Mouse (Mus musculus) MEL (cell line): Measurements from ENCODE around the gene Camta1. TPM values are rescaled to one million over a fixed set of nuclear protein-coding genes. Genes with fewer than 3 reads are reported as not detected.

Experiments
- DNase-seq: peaks from one replicate; pipeline ENCODE4 v3.0.0; 2011; ENCODE audit warnings: low read depth, low spot score
- H3K27ac ChIP-seq: 2 replicates; pipeline ENCODE4 v1.5.1; 2012; ENCODE audit warnings: low read depth, mild to moderate bottlenecking, control low read depth, low read length, moderate library complexity; ENCODE audit not compliant: control insufficient read depth
- H3K27me3 ChIP-seq, 2 experiments: fragments of 150-350 bp in 1 of 2; sonication (generic) in 1 of 2; 2 replicates each; pipeline ENCODE4 v1.6.1; 2012; ENCODE audit warnings: low read length in 2 of 2, mild to moderate bottlenecking in 2 of 2, improper control_type of control experiment in 1 of 2, moderate library complexity in 1 of 2; ENCODE audit not compliant: insufficient read depth in 2 of 2, control insufficient read depth in 1 of 2
- H3K36me3 ChIP-seq, 2 experiments: 2 replicates each; pipeline ENCODE4 v1.6.1; 2012 to 2014; ENCODE audit warnings: low read length in 2 of 2, improper control_type of control experiment in 1 of 2, inconsistent platforms in 1 of 2, mild to moderate bottlenecking in 1 of 2; ENCODE audit not compliant: insufficient read depth in 2 of 2, control insufficient read depth in 1 of 2
- H3K4me1 ChIP-seq, 2 experiments: fragments of 150-350 bp in 1 of 2; sonication (generic) in 1 of 2; 2 replicates each; pipeline ENCODE4 v1.6.1; 2012; ENCODE audit warnings: low read length in 2 of 2, improper control_type of control experiment in 1 of 2, mild to moderate bottlenecking in 1 of 2; ENCODE audit not compliant: insufficient read depth in 2 of 2, control insufficient read depth in 1 of 2
- H3K4me3 ChIP-seq, 2 experiments: fragments of 150-350 bp in 1 of 2; sonication (generic) in 1 of 2; 2 replicates each; pipeline ENCODE4 v1.5.1; 2012; ENCODE audit warnings: low read depth in 2 of 2, low read length in 2 of 2, mild to moderate bottlenecking in 2 of 2, moderate library complexity in 2 of 2, control low read depth in 1 of 2, improper control_type of control experiment in 1 of 2; ENCODE audit not compliant: control insufficient read depth in 1 of 2, insufficient read depth in 1 of 2
- H3K79me2 ChIP-seq: 2 replicates; pipeline ENCODE4 v1.6.1; 2012; ENCODE audit warnings: mild to moderate bottlenecking, low read length, moderate library complexity; ENCODE audit not compliant: control insufficient read depth, poor library complexity, insufficient read depth
- H3K9ac ChIP-seq: 2 replicates; pipeline ENCODE4 v1.6.1; 2012; ENCODE audit warnings: low read depth, mild to moderate bottlenecking, control low read depth, low read length, moderate library complexity; ENCODE audit not compliant: control insufficient read depth, poor library complexity, severe bottlenecking
- H3K9me3 ChIP-seq: fragments of 150-350 bp; sonication (generic); replicated peaks from 2 replicates; pipeline ENCODE4 v1.6.1; 2012; ENCODE audit warnings: mild to moderate bottlenecking, low read length, improper control_type of control experiment, moderate library complexity; ENCODE audit not compliant: insufficient read depth
- CTCF ChIP-seq, 3 experiments: IDR thresholded peaks in 2 of 3; conservative IDR thresholded peaks in 1 of 3; 2 replicates each; pipeline ENCODE4 v1.5.1; 2011 to 2012; ENCODE audit warnings: low read length in 3 of 3, low read depth in 2 of 3, mild to moderate bottlenecking in 2 of 3, improper control_type of control experiment in 1 of 3, inconsistent platforms in 1 of 3, mixed read lengths in 1 of 3, moderate library complexity in 1 of 3; ENCODE audit not compliant: control insufficient read depth in 1 of 3, insufficient read depth in 1 of 3, poor library complexity in 1 of 3, severe bottlenecking in 1 of 3
- ELF1 ChIP-seq: IDR thresholded peaks from 2 replicates; pipeline ENCODE4 v1.6.1; 2014; ENCODE audit warnings: low read depth, mild to moderate bottlenecking, inconsistent platforms, low read length, improper control_type of control experiment, moderate library complexity
- EP300 ChIP-seq, 2 experiments: IDR thresholded peaks; 2 replicates each; pipeline ENCODE4 v1.6.1; 2011; ENCODE audit warnings: improper control_type of control experiment in 2 of 2, low read length in 2 of 2, low read depth in 1 of 2, mild to moderate bottlenecking in 1 of 2
- ETS1 ChIP-seq: IDR thresholded peaks from 2 replicates; pipeline ENCODE4 v1.6.1; 2012; ENCODE audit warnings: low read depth, mild to moderate bottlenecking, inconsistent platforms, low read length, improper control_type of control experiment, moderate library complexity
- GABPA ChIP-seq: IDR thresholded peaks from 2 replicates; pipeline ENCODE4 v1.6.1; 2012; ENCODE audit warnings: low read depth, mild to moderate bottlenecking, inconsistent platforms, low read length, improper control_type of control experiment, moderate library complexity
- GATA1 ChIP-seq: IDR thresholded peaks from 2 replicates; pipeline ENCODE4 v1.6.1; 2011; ENCODE audit warnings: low read depth, low read length, improper control_type of control experiment
- HCFC1 ChIP-seq: IDR thresholded peaks from 2 replicates; pipeline ENCODE4 v1.6.1; 2012; ENCODE audit warnings: low read depth, mild to moderate bottlenecking, inconsistent platforms, low read length, improper control_type of control experiment, moderate library complexity
- JUND ChIP-seq: IDR thresholded peaks from 2 replicates; pipeline ENCODE4 v1.6.1; 2011; ENCODE audit warnings: low read depth, mild to moderate bottlenecking, improper control_type of control experiment, low read length
- MAZ ChIP-seq: IDR thresholded peaks from 2 replicates; pipeline ENCODE4 v1.6.1; 2012; ENCODE audit warnings: low read depth, mild to moderate bottlenecking, inconsistent platforms, low read length, improper control_type of control experiment
- MEF2A ChIP-seq: IDR thresholded peaks from 2 replicates; pipeline ENCODE4 v1.6.1; 2014; ENCODE audit warnings: low read depth, mild to moderate bottlenecking, inconsistent platforms, low read length, improper control_type of control experiment; ENCODE audit not compliant: poor library complexity, insufficient replicate concordance, severe bottlenecking; ENCODE audit errors: extremely low read depth
- MYC ChIP-seq: IDR thresholded peaks from 2 replicates; pipeline ENCODE4 v1.6.1; 2011; ENCODE audit warnings: low read depth, mild to moderate bottlenecking, low read length, improper control_type of control experiment, moderate library complexity
- NELFE ChIP-seq: IDR thresholded peaks from 2 replicates; pipeline ENCODE4 v1.6.1; 2011; ENCODE audit warnings: low read depth, low read length, improper control_type of control experiment
- POLR2A ChIP-seq, 2 experiments: IDR thresholded peaks; 2 replicates each; pipeline ENCODE4 v1.6.1; 2011 to 2012; ENCODE audit warnings: low read length in 2 of 2, mild to moderate bottlenecking in 2 of 2, control low read depth in 1 of 2, improper control_type of control experiment in 1 of 2, low read depth in 1 of 2, moderate library complexity in 1 of 2; ENCODE audit not compliant: control insufficient read depth in 1 of 2, insufficient read depth in 1 of 2, poor library complexity in 1 of 2
- POLR2AphosphoS2 ChIP-seq: IDR thresholded peaks from 2 replicates; pipeline ENCODE4 v1.6.1; 2011; ENCODE audit warnings: low read length, improper control_type of control experiment
- POLR2AphosphoS5 ChIP-seq: IDR thresholded peaks from 2 replicates; pipeline ENCODE4 v1.6.1; 2012; ENCODE audit warnings: low read depth, borderline replicate concordance, mild to moderate bottlenecking, inconsistent platforms, low read length, moderate library complexity, mixed read lengths
- TAL1 ChIP-seq: IDR thresholded peaks from 2 replicates; pipeline ENCODE4 v1.6.1; 2012; ENCODE audit warnings: mild to moderate bottlenecking, inconsistent platforms, low read length, moderate library complexity, mixed read lengths
- TBP ChIP-seq: IDR thresholded peaks from 2 replicates; pipeline ENCODE4 v1.8.0; 2011; ENCODE audit warnings: low read depth, low read length, improper control_type of control experiment
- TCF12 ChIP-seq: IDR thresholded peaks from 2 replicates; pipeline ENCODE4 v1.6.1; 2014; ENCODE audit warnings: low read depth, mild to moderate bottlenecking, inconsistent platforms, low read length, improper control_type of control experiment, moderate library complexity
- USF1 ChIP-seq: IDR thresholded peaks from 2 replicates; pipeline ENCODE4 v1.6.1; 2014; ENCODE audit warnings: low read depth, mild to moderate bottlenecking, inconsistent platforms, low read length, improper control_type of control experiment, moderate library complexity
- ZC3H11A ChIP-seq: IDR thresholded peaks from 2 replicates; pipeline ENCODE4 v1.6.1; 2012; ENCODE audit warnings: low read depth, mild to moderate bottlenecking, inconsistent platforms, low read length, improper control_type of control experiment
- polyA plus RNA-seq, 2 experiments: library from polyadenylated mRNA; stranded (reverse) in 1 of 2; unstranded in 1 of 2; fragments of >175 nt in 1 of 2; fragments of >200 nt in 1 of 2; gene quantifications; 2 replicates each; pipeline versions ENCODE4 v1.2.1 to v1.2.4; 2012; ENCODE audit warnings: low replicate concordance in 2 of 2, low read depth in 1 of 2; ENCODE audit not compliant: insufficient read length in 2 of 2, insufficient read depth in 1 of 2, missing spikeins in 1 of 2
- total RNA-seq: library from RNA; depleted of rRNA; stranded (reverse); fragments of 300-350 nt; gene quantifications from 2 replicates; pipeline ENCODE4 v1.2.3, GENCODE M21; 2012

The Camta1 gene
- total and polyA plus RNA-seq, 3 experiments = 28.2 to 87.5 TPM; not detected in 1

GRCm38 (mm10) chr4:151407129-151407528, 454.5 kb downstream of the Camta1 start:
- Histone ChIP-seq H3K4me3 (no peak overlapping the region), H3K4me1 (no peaks in the 10 kb centered on the region)
- no peak for DNase-seq
- no peak for TF ChIP-seq TAL1
- no peak for TF ChIP-seq ETS1
- TF ChIP-seq HCFC1 = no peak
- TF ChIP-seq EP300 (IDR thresholded peaks at IDR 0.05; ENCODE audit: low read depth in 1 of 2, low read length in 2 of 2) = no peak
- TF ChIP-seq NELFE = no peak
- TF ChIP-seq JUND = no peak
- TF ChIP-seq CTCF (IDR thresholded peaks at IDR 0.05 in 2 of 3, conservative IDR thresholded peaks at IDR 0.05 in 1 of 3; ENCODE audit: control insufficient read depth in 1 of 3, insufficient read depth in 1 of 3, low read depth in 2 of 3, low read length in 3 of 3, poor library complexity in 1 of 3, severe bottlenecking in 1 of 3) = no peak
- no peak for TF ChIP-seq ZC3H11A
- TF ChIP-seq ELF1 = no peak
- no peak for TF ChIP-seq POLR2AphosphoS5
- no peak for TF ChIP-seq MYC
- no peak for TF ChIP-seq GATA1
- no peak for TF ChIP-seq USF1
- TF ChIP-seq POLR2AphosphoS2 = no peak
- no peak for TF ChIP-seq MAZ
- TF ChIP-seq TCF12 = no peak
- TF ChIP-seq TBP = no peak
- TF ChIP-seq, all 39 proteins: peak for 0
- no peaks in the 10 kb centered on the region for H3K79me2 ChIP-seq
- H3K27ac ChIP-seq = no peak overlapping the region
- H3K9ac ChIP-seq = no peak overlapping the region
- no peaks in the 10 kb centered on the region for H3K9me3 ChIP-seq
- no peaks in the 10 kb centered on the region for H3K27me3 ChIP-seq
- H3K36me3 ChIP-seq = no peaks in the 10 kb centered on the region

GRCm38 (mm10) chr4:151404581-151405256, 457.0 kb downstream of the Camta1 start:
- Histone ChIP-seq H3K36me3 (no peaks in the 10 kb centered on the region), H3K4me1 (no peaks in the 10 kb centered on the region), H3K9me3 (no peaks in the 10 kb centered on the region), H3K9ac (no peak overlapping the region), H3K79me2 (no peaks in the 10 kb centered on the region), H3K27me3 (no peaks in the 10 kb centered on the region; a peak in 1 of 4 replicates), H3K4me3 (no peak overlapping the region), H3K27ac (no peak overlapping the region)
- no peak for DNase-seq
- no peak for TF ChIP-seq MEF2A
- TF ChIP-seq MYC = no peak
- TF ChIP-seq POLR2A (IDR thresholded peaks at IDR 0.05; ENCODE audit: control insufficient read depth in 1 of 2, insufficient read depth in 1 of 2, low read depth in 1 of 2, low read length in 2 of 2, poor library complexity in 1 of 2) = no peak
- TF ChIP-seq GABPA = no peak
